Mouse (Mus musculus) myocyte (in vitro differentiated cells): ENCODE measurements at regions not wholly inside any gene's neighbourhood (a gene's known extent, or its start where the extent isn't known, plus 50 kb on each side); places are given as distances from the start of the nearest gene placed in this dataset.

Experiments used
- H3K27me3 ChIP-seq: one replicate; pipeline ENCODE4 v1.6.1; 2011; ENCODE audit not compliant: control insufficient read depth, insufficient read depth, insufficient read length
- H3K36me3 ChIP-seq: one replicate; pipeline ENCODE4 v1.6.1; 2011; ENCODE audit not compliant: control insufficient read depth, insufficient read depth
- H3K4me2 ChIP-seq: one replicate; pipeline ENCODE4 v1.6.1; 2011; ENCODE audit warnings: low read depth, control low read depth
- H3K4me3 ChIP-seq: one replicate; pipeline ENCODE4 v1.5.1; 2011; ENCODE audit warnings: mild to moderate bottlenecking, control low read depth, moderate library complexity
- H3K79me2 ChIP-seq: one replicate; pipeline ENCODE4 v1.6.1; 2011; ENCODE audit not compliant: control insufficient read depth, insufficient read depth
- H3ac ChIP-seq: one replicate; pipeline ENCODE4 v1.6.1; 2011; ENCODE audit not compliant: control insufficient read depth, insufficient read length
- CEBPB ChIP-seq: IDR thresholded peaks from 2 replicates; pipeline ENCODE4 v1.6.1; 2011; ENCODE audit warnings: mild to moderate bottlenecking, moderate library complexity; ENCODE audit not compliant: poor library complexity, insufficient read depth, severe bottlenecking
- E2F4 ChIP-seq: IDR thresholded peaks from one replicate; pipeline ENCODE4 v1.6.1; 2011; ENCODE audit warnings: mild to moderate bottlenecking, control low read depth, moderate library complexity; ENCODE audit not compliant: insufficient read depth
- MAX ChIP-seq: IDR thresholded peaks from one replicate; pipeline ENCODE4 v1.6.1; 2011; ENCODE audit warnings: low read depth, mild to moderate bottlenecking, control low read depth
- MYOD1 ChIP-seq, 3 experiments: IDR thresholded peaks; one replicate each; pipeline ENCODE4 v1.6.1; 2011; ENCODE audit warnings: control low read depth in 2 of 3, low read depth in 2 of 3, mild to moderate bottlenecking in 2 of 3, moderate library complexity in 1 of 3; ENCODE audit not compliant: insufficient read length in 2 of 3, control insufficient read depth in 1 of 3
- MYOG ChIP-seq, 3 experiments: IDR thresholded peaks; one replicate each; pipeline ENCODE4 v1.6.1; 2011; ENCODE audit warnings: control low read depth in 2 of 3, low read depth in 2 of 3, mild to moderate bottlenecking in 2 of 3; ENCODE audit not compliant: insufficient read length in 2 of 3, control insufficient read depth in 1 of 3, insufficient read depth in 1 of 3
- POLR2A ChIP-seq: IDR thresholded peaks from one replicate; pipeline ENCODE4 v1.6.1; 2011; ENCODE audit warnings: low read depth, mild to moderate bottlenecking, control low read depth, moderate library complexity; ENCODE audit not compliant: insufficient read length
- POLR2AphosphoS2 ChIP-seq: IDR thresholded peaks from one replicate; pipeline ENCODE4 v1.6.1; 2011; ENCODE audit warnings: low read depth, control low read depth; ENCODE audit not compliant: insufficient read length
- REST ChIP-seq: IDR thresholded peaks from one replicate; pipeline ENCODE4 v1.6.1; 2011; ENCODE audit warnings: mild to moderate bottlenecking, control low read depth, moderate library complexity; ENCODE audit not compliant: insufficient read depth, insufficient read length
- SRF ChIP-seq: IDR thresholded peaks from one replicate; pipeline ENCODE4 v1.6.1; 2011; ENCODE audit warnings: low read depth; ENCODE audit not compliant: control insufficient read depth, insufficient read length
- TCF12 ChIP-seq: IDR thresholded peaks from one replicate; pipeline ENCODE4 v1.6.1; 2011; ENCODE audit warnings: mild to moderate bottlenecking, control low read depth; ENCODE audit not compliant: poor library complexity, insufficient read depth, severe bottlenecking
- TCF3 ChIP-seq: IDR thresholded peaks from one replicate; pipeline ENCODE4 v1.6.1; 2011; ENCODE audit warnings: low read depth, control low read depth; ENCODE audit not compliant: insufficient read length
- USF1 ChIP-seq: IDR thresholded peaks from one replicate; pipeline ENCODE4 v1.6.1; 2011; ENCODE audit warnings: low read depth, mild to moderate bottlenecking, control low read depth, moderate library complexity

DNA sequence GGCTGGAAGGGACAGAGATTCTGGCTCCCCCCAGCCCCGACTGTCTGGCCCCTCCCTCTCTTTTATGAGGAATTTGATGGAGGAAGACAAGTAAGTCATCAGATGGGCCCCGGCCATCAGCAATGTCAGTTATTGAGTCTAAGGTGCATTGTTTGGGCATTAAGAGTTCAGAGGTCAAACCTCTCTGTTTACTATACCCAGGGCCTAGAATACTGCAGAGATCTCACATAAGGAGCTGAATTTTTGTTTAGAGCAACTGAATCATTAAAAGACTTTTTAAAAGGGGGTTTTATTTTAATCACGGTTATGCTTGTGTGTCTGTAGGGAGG is 353.1 kb upstream of the Jarid2 start:
- no peak overlapping the region for H3ac ChIP-seq
- H3K79me2 ChIP-seq: no peaks in the 10 kb centered on the region
- no peaks in the 10 kb centered on the region for H3K36me3 ChIP-seq
- no peak overlapping the region for H3K4me3 ChIP-seq
- no peak overlapping the region for H3K4me2 ChIP-seq
- H3K27me3 ChIP-seq: no peaks in the 10 kb centered on the region
- TF ChIP-seq E2F4: no peak

DNA sequence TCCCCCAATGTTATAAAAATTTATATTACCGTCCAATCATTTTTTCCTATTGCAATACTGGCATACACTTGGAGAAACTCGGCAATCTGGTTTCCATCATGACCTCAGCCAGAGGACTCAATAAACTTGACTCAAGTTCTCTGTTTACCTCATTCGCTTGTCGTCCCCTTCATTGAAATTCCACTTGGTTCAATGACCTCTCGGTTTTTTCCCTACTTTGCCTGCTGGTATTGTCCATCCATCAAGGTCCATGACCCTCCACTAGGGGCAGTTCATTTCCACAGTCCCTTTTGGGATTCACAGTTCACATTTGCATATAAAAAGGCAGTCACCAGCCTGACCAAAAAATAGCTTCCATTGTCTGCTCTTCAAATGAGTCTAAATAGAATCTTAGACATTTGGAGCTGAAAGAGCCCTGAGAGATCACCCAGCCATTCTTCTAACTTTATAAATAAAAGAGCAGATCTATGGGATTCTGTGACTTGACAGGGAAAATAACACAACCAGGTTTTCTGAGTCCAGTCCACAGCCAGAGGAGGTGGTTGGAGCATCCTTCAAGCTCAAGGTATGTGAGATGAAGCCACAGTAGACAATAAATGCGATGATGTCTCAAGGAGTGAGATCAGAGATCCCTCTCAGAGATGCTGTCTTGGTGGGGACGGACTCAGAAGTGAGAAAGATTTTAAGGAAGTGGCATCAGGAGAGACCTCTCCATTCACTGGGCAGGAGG is 347.4 kb upstream of the Jarid2 start:
- Histone ChIP-seq H3K27me3 (no peaks in the 10 kb centered on the region), H3K36me3 (no peaks in the 10 kb centered on the region)

GRCm38 (mm10) chr13:44383322-44383721 is 346.0 kb upstream of the Jarid2 start:
- no peak overlapping the region for H3K4me2 ChIP-seq
- no peak for TF ChIP-seq TCF3
- TF ChIP-seq SRF: no peak
- no peak for TF ChIP-seq E2F4
- no peak for TF ChIP-seq USF1
- no peak for TF ChIP-seq MYOD1 (IDR thresholded peaks at IDR 0.05; ENCODE audit: control insufficient read depth in 1 of 3, insufficient read length in 2 of 3, low read depth in 2 of 3)
- no peak overlapping the region for H3K4me3 ChIP-seq
- H3ac ChIP-seq: no peak overlapping the region
- no peaks in the 10 kb centered on the region for H3K36me3 ChIP-seq
- no peaks in the 10 kb centered on the region for H3K27me3 ChIP-seq
- H3K79me2 ChIP-seq: no peaks in the 10 kb centered on the region

More for the DNA sequence above, 347.4 kb upstream of the Jarid2 start:
- no peak overlapping the region for H3K4me2 ChIP-seq
- H3ac ChIP-seq: no peak overlapping the region
- no peak overlapping the region for H3K4me3 ChIP-seq
- no peaks in the 10 kb centered on the region for H3K79me2 ChIP-seq
- no peak for TF ChIP-seq CEBPB
- no peak for TF ChIP-seq USF1
- no peak for TF ChIP-seq SRF
- TF ChIP-seq MAX: no peak
- TF ChIP-seq TCF12: no peak
- no peak for TF ChIP-seq MYOG (IDR thresholded peaks at IDR 0.05; ENCODE audit: control insufficient read depth in 1 of 3, insufficient read depth in 1 of 3, insufficient read length in 2 of 3, low read depth in 2 of 3)
- TF ChIP-seq REST: no peak
- no peak for TF ChIP-seq TCF3
- TF ChIP-seq POLR2AphosphoS2: no peak
- no peak for TF ChIP-seq POLR2A

- Histone ChIP-seq H3K36me3 (no peaks in the 10 kb centered on the region), H3K27me3 (no peaks in the 10 kb centered on the region), H3K79me2 (no peaks in the 10 kb centered on the region), H3ac (no peak overlapping the region), H3K4me2 (no peak overlapping the region), H3K4me3 (no peak overlapping the region)
- TF ChIP-seq E2F4: no peak
- no peak for TF ChIP-seq CEBPB
- no peak for TF ChIP-seq MYOD1 (IDR thresholded peaks at IDR 0.05; ENCODE audit: control insufficient read depth in 1 of 3, insufficient read length in 2 of 3, low read depth in 2 of 3)
- TF ChIP-seq MYOG (IDR thresholded peaks at IDR 0.05; ENCODE audit: control insufficient read depth in 1 of 3, insufficient read depth in 1 of 3, insufficient read length in 2 of 3, low read depth in 2 of 3): no peak
- no peak for TF ChIP-seq TCF3
- TF ChIP-seq MAX: no peak
- TF ChIP-seq TCF12: no peak
- no peak for TF ChIP-seq POLR2A
- no peak for TF ChIP-seq POLR2AphosphoS2
- no peak for TF ChIP-seq USF1
- no peak for TF ChIP-seq SRF
- TF ChIP-seq REST: no peak
Measured at GRCm38 (mm10) chr13:44386767-44387166, 342.5 kb upstream of the Jarid2 start.

GRCm38 (mm10) chr13:44389696-44390095 is 339.6 kb upstream of the Jarid2 start:
- no peaks in the 10 kb centered on the region for H3K79me2 ChIP-seq
- no peak overlapping the region for H3K4me3 ChIP-seq
- H3K27me3 ChIP-seq: no peaks in the 10 kb centered on the region
- no peak overlapping the region for H3ac ChIP-seq
- no peaks in the 10 kb centered on the region for H3K36me3 ChIP-seq
- no peak for TF ChIP-seq TCF3
- no peak for TF ChIP-seq E2F4
- no peak for TF ChIP-seq POLR2AphosphoS2
- no peak overlapping the region for H3K4me2 ChIP-seq

GRCm38 (mm10) chr13:44390666-44391390 is 338.4 kb upstream of the Jarid2 start:
- Histone ChIP-seq H3K4me2 (no peak overlapping the region), H3K4me3 (no peak overlapping the region), H3K79me2 (no peaks in the 10 kb centered on the region), H3ac (no peak overlapping the region), H3K27me3 (no peaks in the 10 kb centered on the region), H3K36me3 (no peaks in the 10 kb centered on the region)
- TF ChIP-seq CEBPB (no peak), REST (no peak), USF1 (no peak), POLR2AphosphoS2 (no peak), MYOG (IDR thresholded peaks at IDR 0.05; ENCODE audit: control insufficient read depth in 1 of 3, insufficient read depth in 1 of 3, insufficient read length in 2 of 3, low read depth in 2 of 3) (no peak), MYOD1 (IDR thresholded peaks at IDR 0.05; ENCODE audit: control insufficient read depth in 1 of 3, insufficient read length in 2 of 3, low read depth in 2 of 3) (no peak)
